Mouse (Mus musculus): ENCODE measurements around the gene Clic6. TPM values are rescaled to one million over a fixed set of nuclear protein-coding genes. Genes with fewer than 3 reads are reported as not detected.
"Not testable (repeated sequence)": the region's sequence is repeated elsewhere in the genome, so short reads cannot be mapped to it uniquely, and the experiment has no call there.

The Clic6 gene
- polyA plus RNA-seq, 1 experiment from 2014 or later = 0.20 TPM

- DNase-seq (ENCODE audit: low spot score) = no peak
Observed at GRCm38 (mm10) chr16:92470706-92471105, 14.8 kb upstream of the Clic6 start, which contains the start of gene Rcan1. Rcan1 (minus strand) TSS chr16:92470867.

- DNase-seq (ENCODE audit: low spot score) = no peak
Observed at GRCm38 (mm10) chr16:92472898-92473297, 12.6 kb upstream of the Clic6 start.

- DNase-seq (ENCODE audit: low spot score) = no peak
Observed at GRCm38 (mm10) chr16:92475093-92475860, 10.3 kb upstream of the Clic6 start.

- DNase-seq (ENCODE audit: low spot score) = peak; percentile 37
Observed at GRCm38 (mm10) chr16:92478561-92479150, 6.9 kb upstream of the Clic6 start.

- DNase-seq (ENCODE audit: low spot score) = no peak
Observed at GRCm38 (mm10) chr16:92487086-92487485, 1.6 kb downstream of the Clic6 start.

GRCm38 (mm10) chr16:92487489-92487888 lies 2.0 kb downstream of the Clic6 start:
- peak; percentile 55 for DNase-seq (ENCODE audit: low spot score)

- no peak for DNase-seq (ENCODE audit: low spot score)
Observed at GRCm38 (mm10) chr16:92488456-92488855, 2.9 kb downstream of the Clic6 start.

- DNase-seq (ENCODE audit: low spot score) = no peak
Observed at GRCm38 (mm10) chr16:92489356-92489755, 3.8 kb downstream of the Clic6 start.

GRCm38 (mm10) chr16:92497851-92498588 lies 12.5 kb downstream of the Clic6 start:
- no peak for DNase-seq (ENCODE audit: low spot score)

GRCm38 (mm10) chr16:92498589-92498981 lies 13.0 kb downstream of the Clic6 start:
- DNase-seq (ENCODE audit: low spot score) = no peak

- DNase-seq (ENCODE audit: low spot score) = no peak
Observed at GRCm38 (mm10) chr16:92499324-92499723, 13.8 kb downstream of the Clic6 start.

GRCm38 (mm10) chr16:92500534-92500933 lies 15.0 kb downstream of the Clic6 start:
- DNase-seq (ENCODE audit: low spot score) = no peak

GRCm38 (mm10) chr16:92503105-92503504 lies 17.6 kb downstream of the Clic6 start:
- no peak for DNase-seq (ENCODE audit: low spot score)

- DNase-seq (ENCODE audit: low spot score) = no peak
Observed at GRCm38 (mm10) chr16:92507573-92507972, 22.0 kb downstream of the Clic6 start.

GRCm38 (mm10) chr16:92510835-92511772 lies 25.6 kb downstream of the Clic6 start:
- no peak for DNase-seq (ENCODE audit: low spot score)

- peak; percentile 51 for DNase-seq (ENCODE audit: low spot score)
Observed at GRCm38 (mm10) chr16:92511773-92512391, 26.3 kb downstream of the Clic6 start.

- DNase-seq (ENCODE audit: low spot score) = not testable (repeated sequence)
Observed at GRCm38 (mm10) chr16:92514896-92515295, 29.4 kb downstream of the Clic6 start.

- DNase-seq (ENCODE audit: low spot score) = no peak
Observed at GRCm38 (mm10) chr16:92516139-92516538, 30.6 kb downstream of the Clic6 start.

- DNase-seq (ENCODE audit: low spot score) = no peak
Observed at GRCm38 (mm10) chr16:92518718-92519117, 33.2 kb downstream of the Clic6 start.

- DNase-seq (ENCODE audit: low spot score) = peak; percentile 65
Observed at GRCm38 (mm10) chr16:92519820-92520492, 34.4 kb downstream of the Clic6 start.

Measured in thymus, postnatal 0 days (tissue).